Mouse (Mus musculus) heart, embryonic 15.5 days (tissue): Measurements from ENCODE around the gene Hist3h2a. TPM values are rescaled to one million over a fixed set of nuclear protein-coding genes. Genes with fewer than 3 reads are reported as not detected.

Experiments used
- ATAC-seq: fragments of 200-750 bp; cut with Nextera tagmentation; replicated peaks from 2 replicates; pipeline ENCODE4 v1.8.0; 2017; ENCODE audit warnings: low read depth, moderate TSS enrichment; ENCODE audit not compliant: insufficient number of reproducible peaks, insufficient read depth, low FRiP score
- H3K27ac ChIP-seq: fragments of 300-500 bp; sonication (generic); 2 replicates; pipeline ENCODE4 v1.5.1; 2015; ENCODE audit warnings: mild to moderate bottlenecking, inconsistent platforms
- H3K27me3 ChIP-seq: fragments of 300-500 bp; sonication (generic); 2 replicates; pipeline ENCODE4 v1.6.1; 2015; ENCODE audit warnings: inconsistent platforms
- H3K36me3 ChIP-seq: fragments of 300-500 bp; sonication (generic); 2 replicates; pipeline ENCODE4 v1.6.1; 2015; ENCODE audit warnings: mild to moderate bottlenecking, inconsistent platforms
- H3K4me1 ChIP-seq: fragments of 300-500 bp; sonication (generic); replicated peaks from 2 replicates; pipeline ENCODE4 v1.6.1; 2015; ENCODE audit warnings: inconsistent platforms
- H3K4me2 ChIP-seq: fragments of 300-500 bp; sonication (generic); 2 replicates; pipeline ENCODE4 v1.6.1; 2015; ENCODE audit warnings: inconsistent platforms, mild to moderate bottlenecking, moderate library complexity
- H3K4me3 ChIP-seq: fragments of 300-500 bp; sonication (generic); 2 replicates; pipeline ENCODE4 v1.5.1; 2015; ENCODE audit warnings: mild to moderate bottlenecking, inconsistent platforms
- H3K9ac ChIP-seq: fragments of 300-500 bp; sonication (generic); 2 replicates; pipeline ENCODE4 v1.6.1; 2015; ENCODE audit warnings: mild to moderate bottlenecking, inconsistent platforms
- H3K9me3 ChIP-seq: fragments of 300-500 bp; sonication (generic); replicated peaks from 2 replicates; pipeline ENCODE4 v1.6.1; 2016; ENCODE audit warnings: inconsistent platforms
- WGBS: fragments of 180-500 bp; shearing (Covaris S2); methylation state at CpG from one replicate; pipeline ENCODE4 v1.1.7; 2015; ENCODE audit warnings: mixed read lengths; 5-methylcytosine and 5-hydroxymethylcytosine counted together
- polyA plus RNA-seq: library from polyadenylated mRNA; unstranded; fragments of >200 nt; fragmentation: Nextera tagmentation; extraction: Ambion mirVana; gene quantifications from 2 replicates; pipeline ENCODE4 v1.2.1, GENCODE M21; 2015

Hist3h2a gene
- polyA plus RNA-seq, 1 experiment from 2014 or later, result 34.7 TPM

- no peak overlapping the region for H3K4me3 ChIP-seq
- no peak overlapping the region for H3K4me2 ChIP-seq
- no peaks in the 10 kb centered on the region for H3K27me3 ChIP-seq
- no peaks in the 10 kb centered on the region for H3K36me3 ChIP-seq
- peaks cover 18% of the 10 kb centered on the region for H3K4me1 ChIP-seq
- H3K9ac ChIP-seq, result no peak overlapping the region
- no peak overlapping the region for H3K27ac ChIP-seq
- 84% methylated on average over 21 of the region's 21 CpGs for WGBS
- H3K9me3 ChIP-seq, result no peaks in the 10 kb centered on the region
- ATAC-seq, result no peak
Measured at GRCm38 (mm10) chr11:58970831-58971530, 16.5 kb downstream of the Hist3h2a start.

- Histone ChIP-seq H3K4me2 (no peak overlapping the region), H3K9me3 (no peaks in the 10 kb centered on the region), H3K4me3 (no peak overlapping the region), H3K4me1 (peaks cover 15% of the 10 kb centered on the region), H3K27me3 (no peaks in the 10 kb centered on the region), H3K9ac (no peak overlapping the region), H3K27ac (no peak overlapping the region), H3K36me3 (no peaks in the 10 kb centered on the region)
- WGBS, result 72% methylated on average over 3 of the region's 3 CpGs
- ATAC-seq, result no peak
Measured at GRCm38 (mm10) chr11:58971796-58972195, 17.3 kb downstream of the Hist3h2a start.

GRCm38 (mm10) chr11:58974414-58974813 is 19.9 kb downstream of the Hist3h2a start:
- Histone ChIP-seq H3K9me3 (no peaks in the 10 kb centered on the region), H3K27me3 (no peaks in the 10 kb centered on the region), H3K27ac (no peak overlapping the region), H3K36me3 (no peaks in the 10 kb centered on the region), H3K9ac (no peak overlapping the region), H3K4me2 (no peak overlapping the region), H3K4me1 (peaks cover 28% of the 10 kb centered on the region), H3K4me3 (no peak overlapping the region)
- no peak for ATAC-seq
- WGBS, result 82% methylated on average over 3 of the region's 3 CpGs

- peak overlapping the region; percentile 76 for H3K27ac ChIP-seq
- peaks cover 43% of the 10 kb centered on the region for H3K4me1 ChIP-seq
- no peaks in the 10 kb centered on the region for H3K9me3 ChIP-seq
- peak overlapping the region; percentile 96 for H3K4me2 ChIP-seq
- H3K36me3 ChIP-seq, result peaks cover 4% of the 10 kb centered on the region; the same call in 1 of the 2 replicates
- H3K4me3 ChIP-seq, result peak overlapping the region; percentile 75
- ATAC-seq, result no peak
- H3K9ac ChIP-seq, result peak overlapping the region; percentile 83
- WGBS, result under 1% methylated on average over 29 of the region's 29 CpGs
- H3K27me3 ChIP-seq, result no peaks in the 10 kb centered on the region
Measured at GRCm38 (mm10) chr11:58977150-58977549, 22.7 kb downstream of the Hist3h2a start.

- H3K9ac ChIP-seq, result peak overlapping the region; percentile 83
- no peak for ATAC-seq
- peak overlapping the region; percentile 75 for H3K4me3 ChIP-seq
- WGBS, result 0% methylated on average over 21 of the region's 21 CpGs
- H3K27ac ChIP-seq, result peak overlapping the region; percentile 76
- peaks cover 9% of the 10 kb centered on the region for H3K36me3 ChIP-seq
- peak overlapping the region; percentile 96 for H3K4me2 ChIP-seq
- peaks cover 45% of the 10 kb centered on the region for H3K4me1 ChIP-seq
- no peaks in the 10 kb centered on the region for H3K27me3 ChIP-seq
- H3K9me3 ChIP-seq, result no peaks in the 10 kb centered on the region
Measured at GRCm38 (mm10) chr11:58977607-58978026, 23.1 kb downstream of the Hist3h2a start.

GRCm38 (mm10) chr11:58978027-58978705 is 23.7 kb downstream of the Hist3h2a start, which contains the start of gene Trim11:
Gene Trim11 (plus strand): TSS chr11:58978093.
- no peaks in the 10 kb centered on the region for H3K27me3 ChIP-seq
- under 1% methylated on average over 64 of the region's 64 CpGs for WGBS
- peak within 1 kb of the TSS; percentile 75 for H3K4me3 ChIP-seq
- peak; percentile 66; the same call in 1 of the 2 replicates for ATAC-seq
- H3K9me3 ChIP-seq, result no peaks in the 10 kb centered on the region
- peak within 1 kb of the TSS; percentile 83 for H3K9ac ChIP-seq
- H3K27ac ChIP-seq, result peak within 1 kb of the TSS; percentile 76
- peaks cover 51% of the 10 kb centered on the region for H3K4me1 ChIP-seq
- H3K36me3 ChIP-seq, result peaks cover 14% of the 10 kb centered on the region
- H3K4me2 ChIP-seq, result peak within 1 kb of the TSS; percentile 96

GRCm38 (mm10) chr11:58978706-58979030 is 24.2 kb downstream of the Hist3h2a start:
- peaks cover 14% of the 10 kb centered on the region for H3K36me3 ChIP-seq
- H3K4me2 ChIP-seq, result peak overlapping the region; percentile 96
- H3K9me3 ChIP-seq, result no peaks in the 10 kb centered on the region
- H3K4me1 ChIP-seq, result peaks cover 52% of the 10 kb centered on the region
- H3K9ac ChIP-seq, result peak overlapping the region; percentile 83
- ATAC-seq, result no peak
- peak overlapping the region; percentile 76 for H3K27ac ChIP-seq
- H3K27me3 ChIP-seq, result no peaks in the 10 kb centered on the region
- WGBS, result 1% methylated on average over 5 of the region's 5 CpGs
- peak overlapping the region; percentile 75 for H3K4me3 ChIP-seq

GRCm38 (mm10) chr11:58979183-58979582 is 24.7 kb downstream of the Hist3h2a start:
- peak overlapping the region; percentile 83 for H3K9ac ChIP-seq
- peaks cover 14% of the 10 kb centered on the region for H3K36me3 ChIP-seq
- no peak for ATAC-seq
- H3K4me2 ChIP-seq, result peak overlapping the region; percentile 96
- peak overlapping the region; percentile 76 for H3K27ac ChIP-seq
- WGBS, result 56% methylated on average over 3 of the region's 3 CpGs
- no peaks in the 10 kb centered on the region for H3K9me3 ChIP-seq
- peaks cover 55% of the 10 kb centered on the region for H3K4me1 ChIP-seq
- no peaks in the 10 kb centered on the region for H3K27me3 ChIP-seq
- peak overlapping the region; percentile 75 for H3K4me3 ChIP-seq

GRCm38 (mm10) chr11:58979661-58980060 is 25.2 kb downstream of the Hist3h2a start:
- peak overlapping the region; percentile 76 for H3K27ac ChIP-seq
- WGBS, result 60% methylated on average over 7 of the region's 7 CpGs
- no peaks in the 10 kb centered on the region for H3K27me3 ChIP-seq
- no peak for ATAC-seq
- peak overlapping the region; percentile 96 for H3K4me2 ChIP-seq
- H3K9me3 ChIP-seq, result no peaks in the 10 kb centered on the region
- H3K4me3 ChIP-seq, result peak overlapping the region; percentile 75
- H3K4me1 ChIP-seq, result peaks cover 60% of the 10 kb centered on the region
- H3K9ac ChIP-seq, result peak overlapping the region; percentile 83
- peaks cover 16% of the 10 kb centered on the region for H3K36me3 ChIP-seq

- 40% methylated on average over 5 of the region's 5 CpGs for WGBS
- H3K27me3 ChIP-seq, result no peaks in the 10 kb centered on the region
- ATAC-seq, result no peak
- peak overlapping the region; percentile 96 for H3K4me2 ChIP-seq
- H3K9me3 ChIP-seq, result no peaks in the 10 kb centered on the region
- peak overlapping the region; percentile 83 for H3K9ac ChIP-seq
- peak overlapping the region; percentile 76 for H3K27ac ChIP-seq
- H3K36me3 ChIP-seq, result peaks cover 22% of the 10 kb centered on the region
- peaks cover 68% of the 10 kb centered on the region for H3K4me1 ChIP-seq
- H3K4me3 ChIP-seq, result peak overlapping the region; percentile 75
Measured at GRCm38 (mm10) chr11:58980381-58980990, 26.0 kb downstream of the Hist3h2a start.
